Mouse (Mus musculus): ENCODE results near the gene Ddn.

GRCm38 (mm10) chr15:98787930-98788329 is 21.4 kb downstream of the Ddn start:
- no peak for TF ChIP-seq POLR2A (IDR thresholded peaks at IDR 0.05; ENCODE audit: control insufficient read depth, extremely low read depth, insufficient read depth, low read length, poor library complexity)
- TF ChIP-seq CTCF (IDR thresholded peaks at IDR 0.05; ENCODE audit: borderline replicate concordance, control insufficient read depth, extremely low read depth, insufficient read depth, low read length, poor library complexity): no peak

Measured in thymus, adult 2 months (tissue).